ENCODE assay signal across 8 mouse cellular contexts in genomic region chr5:24729797-24730487, GRCm38 (mm10). TPM values are rescaled to one million over a fixed set of nuclear protein-coding genes. Genes with fewer than 3 reads are reported as not detected.
DNase-seq lines count a peak whose midpoint lies in the region; ATAC-seq and TF ChIP-seq lines count a peak whose summit lies in the region.

No protein-coding gene starts in this region.

- no peaks in the 10 kb centered on the region for H3K36me3 ChIP-seq in heart, embryonic 13.5 days
- no peaks in the 10 kb centered on the region for H3K36me3 ChIP-seq in hindbrain, embryonic 15.5 days
- H3K36me3 ChIP-seq in midbrain, embryonic 15.5 days (replicated peaks): no peaks in the 10 kb centered on the region

- peak overlapping the region; percentile 62 for H3K4me3 ChIP-seq in heart, embryonic 13.5 days
- peak overlapping the region; percentile 10; the same call in 1 of the 2 replicates for H3K4me3 ChIP-seq in cortical plate, adult 2 months (ENCODE audit: insufficient read depth, low read length)
- H3K4me3 ChIP-seq in hindbrain, embryonic 15.5 days: peak overlapping the region; percentile 42
- peak overlapping the region; percentile 39 for H3K4me3 ChIP-seq in midbrain, embryonic 15.5 days

- DNase-seq in heart, postnatal 14 days: no peak
- no peak for DNase-seq in adrenal gland, adult 8-10 months
- no peak for DNase-seq in cerebellum, adult 11 months

- H3K4me2 ChIP-seq in heart, embryonic 13.5 days: peak overlapping the region; percentile 87
- peak overlapping the region; percentile 59 for H3K4me2 ChIP-seq in hindbrain, embryonic 15.5 days
- H3K4me2 ChIP-seq in midbrain, embryonic 15.5 days: peak overlapping the region; percentile 55

- WGBS in heart, embryonic 13.5 days: 1% methylated on average over 49 of the region's 49 CpGs
- WGBS in hindbrain, embryonic 15.5 days: 2% methylated on average over 48 of the region's 49 CpGs
- WGBS in midbrain, embryonic 15.5 days: 1% methylated on average over 49 of the region's 49 CpGs

- H3K27ac ChIP-seq in heart, embryonic 13.5 days (replicated peaks): peak overlapping the region; percentile 24; the same call in 1 of the 2 replicates
- H3K27ac ChIP-seq in cortical plate, adult 2 months (ENCODE audit: insufficient read depth, low read length): no peak overlapping the region
- no peak overlapping the region for H3K27ac ChIP-seq in hindbrain, embryonic 15.5 days (replicated peaks)
- no peak overlapping the region for H3K27ac ChIP-seq in midbrain, embryonic 15.5 days

- H3K4me1 ChIP-seq in heart, embryonic 13.5 days: peaks cover 63% of the 10 kb centered on the region
- no peaks in the 10 kb centered on the region for H3K4me1 ChIP-seq in cortical plate, adult 2 months (ENCODE audit: control insufficient read depth, insufficient read depth, low read length)
- H3K4me1 ChIP-seq in hindbrain, embryonic 15.5 days (replicated peaks): peaks cover 28% of the 10 kb centered on the region
- H3K4me1 ChIP-seq in midbrain, embryonic 15.5 days: peaks cover 24% of the 10 kb centered on the region

- ATAC-seq in heart, embryonic 13.5 days (ENCODE audit: extremely low read depth, insufficient number of reproducible peaks, low FRiP score, low TSS enrichment): 0 out of 2 replicates have a peak, but pooled peaks have one; percentile 1
- no peak for ATAC-seq in hindbrain, embryonic 15.5 days (ENCODE audit: low FRiP score, low read depth)
- no peak for ATAC-seq in midbrain, embryonic 15.5 days (replicated peaks)
- ATAC-seq in inflammation-experienced regulatory T-cells, adult 6 months: no peak

- no peaks in the 10 kb centered on the region for H3K9me3 ChIP-seq in heart, embryonic 13.5 days
- H3K9me3 ChIP-seq in hindbrain, embryonic 15.5 days: no peaks in the 10 kb centered on the region
- no peaks in the 10 kb centered on the region for H3K9me3 ChIP-seq in midbrain, embryonic 15.5 days

- peak overlapping the region; percentile 83 for H3K9ac ChIP-seq in heart, embryonic 13.5 days
- peak overlapping the region; percentile 43 for H3K9ac ChIP-seq in hindbrain, embryonic 15.5 days
- peak overlapping the region; percentile 23 for H3K9ac ChIP-seq in midbrain, embryonic 15.5 days

- TF ChIP-seq POLR2A in cortical plate, adult 2 months (IDR thresholded peaks at IDR 0.05; ENCODE audit: extremely low read depth, insufficient read depth, low read length): no peak

- intact Hi-C loops in heart, postnatal 14 days (cut with DNase I): no loop called here

- H3K27me3 ChIP-seq in heart, embryonic 13.5 days (replicated peaks): peaks cover 38% of the 10 kb centered on the region
- H3K27me3 ChIP-seq in hindbrain, embryonic 15.5 days: peaks cover 36% of the 10 kb centered on the region
- H3K27me3 ChIP-seq in midbrain, embryonic 15.5 days (replicated peaks): peaks cover 31% of the 10 kb centered on the region

- no peak for TF ChIP-seq CTCF in cortical plate, adult 2 months (IDR thresholded peaks at IDR 0.05; ENCODE audit: extremely low read depth, insufficient read depth, low read length)

RNA-seq across cellular contexts. Expression of gene Wdr86, which starts 0.6 kb away (rescaled TPM):
- 7.7 and 7.9 TPM in 2 replicates for polyA plus RNA-seq in heart, embryonic 13.5 days (2015; fragmentation: Nextera tagmentation; extraction: Ambion mirVana)
- total RNA-seq in heart, postnatal 14 days (2021): 1 to 10 TPM in 1 of 2 experiments, under 1 TPM in 1; 0.78 to 1.0 TPM
- polyA plus RNA-seq in cortical plate, adult 2 months (2012; rRNA removed): 0.55 and 1.1 TPM in 2 replicates
- 7.7 and 8.2 TPM in 2 replicates for polyA plus RNA-seq in hindbrain, embryonic 15.5 days (2015; fragmentation: Nextera tagmentation; extraction: Ambion mirVana)
- polyA plus RNA-seq in midbrain, embryonic 15.5 days (2015; fragmentation: Nextera tagmentation; extraction: Ambion mirVana): 6.7 and 8.6 TPM in 2 replicates
- 1 to 10 TPM; 2.5 to 3.5 (median 2.7) TPM for total RNA-seq in adrenal gland, adult 8-10 months (2022)
- polyA plus RNA-seq in inflammation-experienced regulatory T-cells, adult 6 months (2017; shearing (Covaris generic)): under 1 TPM in 2 of 3 experiments, not detected in 1; 0.23 to 0.80 TPM

RNA-seq across cellular contexts. Expression of gene Crygn, which starts 27.9 kb away (rescaled TPM):
- 1.9 and 3.0 TPM in 2 replicates for polyA plus RNA-seq in heart, embryonic 13.5 days (2015; fragmentation: Nextera tagmentation; extraction: Ambion mirVana)
- total RNA-seq in heart, postnatal 14 days (2021): 1 to 10 TPM in 1 of 2 experiments, not detected in 1; 2.8 TPM
- polyA plus RNA-seq in cortical plate, adult 2 months (2012; rRNA removed): 0.92 and 1.5 TPM in 2 replicates
- 0.77 and 2.0 TPM in 2 replicates for polyA plus RNA-seq in hindbrain, embryonic 15.5 days (2015; fragmentation: Nextera tagmentation; extraction: Ambion mirVana)
- polyA plus RNA-seq in midbrain, embryonic 15.5 days (2015; fragmentation: Nextera tagmentation; extraction: Ambion mirVana): 1.7 and 2.5 TPM in 2 replicates
- total RNA-seq in adrenal gland, adult 8-10 months (2022): 1 to 10 TPM in 1 of 4 experiments, not detected in 3; 5.3 TPM
- polyA plus RNA-seq in inflammation-experienced regulatory T-cells, adult 6 months (2017; shearing (Covaris generic)): 1 to 10 TPM in 1 of 3 experiments, not detected in 2; 3.2 TPM

RNA-seq across cellular contexts. Expression of gene Nub1, which starts 44.6 kb away (rescaled TPM):
- polyA plus RNA-seq in heart, embryonic 13.5 days (2015; fragmentation: Nextera tagmentation; extraction: Ambion mirVana): 24.7 and 25.2 TPM in 2 replicates
- 10 to 100 TPM; 28.5 to 31.1 TPM for total RNA-seq in heart, postnatal 14 days (2021)
- 76.6 and 81.2 TPM in 2 replicates for polyA plus RNA-seq in cortical plate, adult 2 months (2012; rRNA removed)
- 43.9 and 49.0 TPM in 2 replicates for polyA plus RNA-seq in hindbrain, embryonic 15.5 days (2015; fragmentation: Nextera tagmentation; extraction: Ambion mirVana)
- 47.5 and 48.7 TPM in 2 replicates for polyA plus RNA-seq in midbrain, embryonic 15.5 days (2015; fragmentation: Nextera tagmentation; extraction: Ambion mirVana)
- 10 to 100 TPM; 72.3 to 74.6 (median 73.6) TPM for total RNA-seq in adrenal gland, adult 8-10 months (2022)
- 10 to 100 TPM; 63.3 to 79.7 (median 76.0) TPM for polyA plus RNA-seq in inflammation-experienced regulatory T-cells, adult 6 months (2017; shearing (Covaris generic))

Comparison
In these comparisons a context has a peak if more than half of its experiments do, and no peak if none do; other contexts are left out.
1. H3K4me3 ChIP-seq: peak in every context shown above with its lines; median percentile 62 in heart, embryonic 13.5 days; 42 in hindbrain, embryonic 15.5 days; 39 in midbrain, embryonic 15.5 days; 10 in cortical plate, adult 2 months.
2. H3K9ac ChIP-seq: peak in every context shown above with its lines; median percentile 83 in heart, embryonic 13.5 days; 43 in hindbrain, embryonic 15.5 days; 23 in midbrain, embryonic 15.5 days.